Mouse (Mus musculus): ENCODE results near the gene B2m. TPM values are rescaled to one million over a fixed set of nuclear protein-coding genes. Genes with fewer than 3 reads are reported as not detected.

B2m gene
- polyA plus RNA-seq, 1 experiment from 2014 or later, result 221 TPM

GRCm38 (mm10) chr2:122186106-122186505, 38.6 kb downstream of the B2m start, which contains the start of the genes Patl2 and Terb2:
Patl2 (minus strand) TSS chr2:122186189.
Terb2 (plus strand) TSS chr2:122186272.
- H3K4me2 ChIP-seq (replicated peaks; ENCODE audit: low read depth, low read length), result no peak within 1 kb of the TSS
- 0 out of 2 replicates have a peak, but pooled peaks cover 3% of the 10 kb centered on the region for H3K9me3 ChIP-seq (ENCODE audit: low read length)
- 82% methylated on average over 17 of the region's 17 CpGs for WGBS
- H3K4me1 ChIP-seq (ENCODE audit: insufficient read depth, low read length), result no peaks in the 10 kb centered on the region
- no peak within 1 kb of the TSS for H3K27ac ChIP-seq (ENCODE audit: low read length)
- ATAC-seq (ENCODE audit: low FRiP score, low TSS enrichment), result no peak
- H3K36me3 ChIP-seq (ENCODE audit: insufficient read depth, low read length), result no peaks in the 10 kb centered on the region
- no peak within 1 kb of the TSS for H3K4me3 ChIP-seq (ENCODE audit: low read length)
- no peaks in the 10 kb centered on the region for H3K27me3 ChIP-seq (ENCODE audit: insufficient read depth, low read length)
- no peak within 1 kb of the TSS for H3K9ac ChIP-seq (replicated peaks; ENCODE audit: low read length)

GRCm38 (mm10) chr2:122186751-122187150, 39.3 kb downstream of the B2m start:
- Histone ChIP-seq H3K4me2 (replicated peaks; ENCODE audit: low read depth, low read length) (no peak overlapping the region), H3K36me3 (ENCODE audit: insufficient read depth, low read length) (no peaks in the 10 kb centered on the region), H3K4me3 (ENCODE audit: low read length) (no peak overlapping the region), H3K9ac (replicated peaks; ENCODE audit: low read length) (no peak overlapping the region), H3K27ac (ENCODE audit: low read length) (no peak overlapping the region), H3K27me3 (ENCODE audit: insufficient read depth, low read length) (no peaks in the 10 kb centered on the region), H3K9me3 (ENCODE audit: low read length) (0 out of 2 replicates have a peak, but pooled peaks cover 3% of the 10 kb centered on the region), H3K4me1 (ENCODE audit: insufficient read depth, low read length) (no peaks in the 10 kb centered on the region)
- ATAC-seq (ENCODE audit: low FRiP score, low TSS enrichment), result no peak
- 98% methylated on average over 3 of the region's 3 CpGs for WGBS

GRCm38 (mm10) chr2:122191849-122192248, 44.4 kb downstream of the B2m start:
- Histone ChIP-seq H3K9me3 (ENCODE audit: low read length) (no peaks in the 10 kb centered on the region), H3K27me3 (ENCODE audit: insufficient read depth, low read length) (no peaks in the 10 kb centered on the region), H3K4me2 (replicated peaks; ENCODE audit: low read depth, low read length) (no peak overlapping the region), H3K36me3 (ENCODE audit: insufficient read depth, low read length) (no peaks in the 10 kb centered on the region), H3K27ac (ENCODE audit: low read length) (no peak overlapping the region), H3K4me3 (ENCODE audit: low read length) (no peak overlapping the region), H3K4me1 (ENCODE audit: insufficient read depth, low read length) (no peaks in the 10 kb centered on the region), H3K9ac (replicated peaks; ENCODE audit: low read length) (no peak overlapping the region)
- WGBS, result 66% methylated on average over 3 of the region's 3 CpGs
- no peak for ATAC-seq (ENCODE audit: low FRiP score, low TSS enrichment)

GRCm38 (mm10) chr2:122194509-122194929, 47.0 kb downstream of the B2m start:
- WGBS, result 65% methylated on average over 1 of the region's 1 CpGs
- Histone ChIP-seq H3K9ac (replicated peaks; ENCODE audit: low read length) (no peak overlapping the region), H3K27ac (ENCODE audit: low read length) (no peak overlapping the region), H3K9me3 (ENCODE audit: low read length) (no peaks in the 10 kb centered on the region), H3K4me2 (replicated peaks; ENCODE audit: low read depth, low read length) (no peak overlapping the region), H3K4me1 (ENCODE audit: insufficient read depth, low read length) (no peaks in the 10 kb centered on the region), H3K4me3 (ENCODE audit: low read length) (no peak overlapping the region), H3K36me3 (ENCODE audit: insufficient read depth, low read length) (no peaks in the 10 kb centered on the region), H3K27me3 (ENCODE audit: insufficient read depth, low read length) (no peaks in the 10 kb centered on the region)
- peak; percentile 70; the same call in 1 of the 2 replicates for ATAC-seq (ENCODE audit: low FRiP score, low TSS enrichment)

GRCm38 (mm10) chr2:122201501-122201900, 54.0 kb downstream of the B2m start:
- H3K9ac ChIP-seq (replicated peaks; ENCODE audit: low read length), result no peak overlapping the region
- no peaks in the 10 kb centered on the region for H3K4me1 ChIP-seq (ENCODE audit: insufficient read depth, low read length)
- no peaks in the 10 kb centered on the region for H3K9me3 ChIP-seq (ENCODE audit: low read length)
- no peak overlapping the region for H3K4me2 ChIP-seq (replicated peaks; ENCODE audit: low read depth, low read length)
- H3K27ac ChIP-seq (ENCODE audit: low read length), result no peak overlapping the region
- H3K4me3 ChIP-seq (ENCODE audit: low read length), result no peak overlapping the region
- no peaks in the 10 kb centered on the region for H3K36me3 ChIP-seq (ENCODE audit: insufficient read depth, low read length)
- no peak for ATAC-seq (ENCODE audit: low FRiP score, low TSS enrichment)
- H3K27me3 ChIP-seq (ENCODE audit: insufficient read depth, low read length), result no peaks in the 10 kb centered on the region
- WGBS, result 79% methylated on average over 1 of the region's 1 CpGs

Other genes with a start within 250 kb of the B2m start
- 49.5 and 54.2 TPM in 2 replicates for gene Ctdspl2, start 191.7 kb upstream of the B2m start, polyA plus RNA-seq (2015; fragmentation: Nextera tagmentation; extraction: Ambion mirVana)
- 0.22 and 0.25 TPM in 2 replicates for gene Mageb3, start 191.6 kb upstream of the B2m start, polyA plus RNA-seq (2015; fragmentation: Nextera tagmentation; extraction: Ambion mirVana)
- gene Eif3j1, start 119.1 kb upstream of the B2m start, polyA plus RNA-seq (2015; fragmentation: Nextera tagmentation; extraction: Ambion mirVana), result 9.6 and 10.9 TPM in 2 replicates
- gene Spg11, start 29.3 kb upstream of the B2m start, polyA plus RNA-seq (2015; fragmentation: Nextera tagmentation; extraction: Ambion mirVana), result 8.8 and 9.3 TPM in 2 replicates
- not detected in 2 replicates for gene Trim69, start 13.0 kb downstream of the B2m start, polyA plus RNA-seq (2015; fragmentation: Nextera tagmentation; extraction: Ambion mirVana)
- not detected in 2 replicates for gene Patl2, start 38.5 kb downstream of the B2m start, polyA plus RNA-seq (2015; fragmentation: Nextera tagmentation; extraction: Ambion mirVana)
- gene Terb2, start 38.6 kb downstream of the B2m start, polyA plus RNA-seq (2015; fragmentation: Nextera tagmentation; extraction: Ambion mirVana), result not detected in 2 replicates
- 62.2 and 62.4 TPM in 2 replicates for gene Sord, start 87.1 kb downstream of the B2m start, polyA plus RNA-seq (2015; fragmentation: Nextera tagmentation; extraction: Ambion mirVana)
- 0.06 TPM in 2 replicates for gene Duox2, start 150.8 kb downstream of the B2m start, polyA plus RNA-seq (2015; fragmentation: Nextera tagmentation; extraction: Ambion mirVana)
- not detected in 2 replicates for gene Duoxa2, start 151.2 kb downstream of the B2m start, polyA plus RNA-seq (2015; fragmentation: Nextera tagmentation; extraction: Ambion mirVana)
- gene Duoxa1, start 166.0 kb downstream of the B2m start, polyA plus RNA-seq (2015; fragmentation: Nextera tagmentation; extraction: Ambion mirVana), result 0.15 TPM in 1 of 2 replicates, not detected in the other
- 0.05 TPM in 1 of 2 replicates, not detected in the other for gene Duox1, start 168.0 kb downstream of the B2m start, polyA plus RNA-seq (2015; fragmentation: Nextera tagmentation; extraction: Ambion mirVana)
- gene Shf, start 221.5 kb downstream of the B2m start, polyA plus RNA-seq (2015; fragmentation: Nextera tagmentation; extraction: Ambion mirVana), result 2.0 and 2.3 TPM in 2 replicates

Data from kidney, embryonic 16.5 days (tissue).